Mouse (Mus musculus) spleen, adult 2 months (tissue): ENCODE data around the gene Abcc8. TPM values are rescaled to one million over a fixed set of nuclear protein-coding genes. Genes with fewer than 3 reads are reported as not detected.

ENCODE experiments used
- DNase-seq, 2 experiments: peaks; one replicate each; pipeline versions ENCODE4 v3.0.0 to v3.0.0-alpha.2; 2012 to 2021; ENCODE audit warnings: low spot score in 2 of 2, low read depth in 1 of 2
- H3K27ac ChIP-seq: fragments of 200-500 bp; 2 replicates; pipeline ENCODE4 v1.5.1; 2012; ENCODE audit warnings: low read length, inconsistent platforms; ENCODE audit not compliant: insufficient read depth
- H3K27me3 ChIP-seq: fragments of 200-500 bp; 2 replicates; pipeline ENCODE4 v1.6.1; 2012; ENCODE audit warnings: mild to moderate bottlenecking, moderate library complexity, low read length, inconsistent platforms; ENCODE audit not compliant: control insufficient read depth, insufficient read depth
- H3K36me3 ChIP-seq: fragments of 200-500 bp; 2 replicates; pipeline ENCODE4 v1.6.1; 2012; ENCODE audit warnings: mild to moderate bottlenecking, low read length, inconsistent platforms; ENCODE audit not compliant: control insufficient read depth, insufficient read depth
- H3K4me1 ChIP-seq: fragments of 200-500 bp; 2 replicates; pipeline ENCODE4 v1.6.1; 2011; ENCODE audit warnings: inconsistent platforms; ENCODE audit not compliant: control insufficient read depth, insufficient read depth, insufficient read length
- H3K4me3 ChIP-seq: fragments of 200-500 bp; 2 replicates; pipeline ENCODE4 v1.5.1; 2011; ENCODE audit warnings: mild to moderate bottlenecking, inconsistent platforms; ENCODE audit not compliant: insufficient read depth, insufficient read length; ENCODE audit errors: extremely low read depth
- CTCF ChIP-seq: fragments of 200-500 bp; IDR thresholded peaks from 2 replicates; pipeline ENCODE4 v1.5.1; 2011; ENCODE audit warnings: mild to moderate bottlenecking, inconsistent platforms; ENCODE audit not compliant: insufficient read depth, insufficient read length, insufficient replicate concordance; ENCODE audit errors: extremely low read depth
- POLR2A ChIP-seq: fragments of 200-500 bp; IDR thresholded peaks from 2 replicates; pipeline ENCODE4 v1.6.1; 2011; ENCODE audit warnings: low read depth, low read length, inconsistent platforms
- WGBS: fragments of 180-500 bp; shearing (Covaris S2); methylation state at CpG from one replicate; pipeline ENCODE4 v1.1.7; 2018; 5-methylcytosine and 5-hydroxymethylcytosine counted together
- polyA plus RNA-seq: library from polyadenylated mRNA; depleted of rRNA; stranded (reverse); fragments of >200 nt; gene quantifications from 2 replicates; pipeline ENCODE4 v1.2.3, GENCODE M21; 2012

Gene Abcc8
- polyA plus RNA-seq, 1 experiment = 0.08 TPM

- Histone ChIP-seq H3K4me3 (no peak overlapping the region), H3K27ac (no peak overlapping the region), H3K4me1 (no peaks in the 10 kb centered on the region), H3K36me3 (no peaks in the 10 kb centered on the region), H3K27me3 (no peaks in the 10 kb centered on the region)
- no peak for TF ChIP-seq CTCF
- WGBS = 86% methylated on average over 8 of the region's 8 CpGs
- DNase-seq = no peak
Measured at GRCm38 (mm10) chr7:46208131-46208530, 28.3 kb upstream of the Abcc8 start.

- TF ChIP-seq CTCF = no peak
- TF ChIP-seq POLR2A = no peak
- H3K4me3 ChIP-seq = no peak overlapping the region
- WGBS = 62% methylated on average over 6 of the region's 6 CpGs
- H3K4me1 ChIP-seq = no peaks in the 10 kb centered on the region
- no peak for DNase-seq
- no peaks in the 10 kb centered on the region for H3K36me3 ChIP-seq
- no peak overlapping the region for H3K27ac ChIP-seq
- H3K27me3 ChIP-seq = no peaks in the 10 kb centered on the region
Measured at GRCm38 (mm10) chr7:46204775-46205174, 24.9 kb upstream of the Abcc8 start.

GRCm38 (mm10) chr7:46204046-46204471, 24.2 kb upstream of the Abcc8 start:
- TF ChIP-seq POLR2A (no peak), CTCF (no peak)
- DNase-seq = peak in 1 of 2 experiments; percentile 35
- Histone ChIP-seq H3K4me3 (no peak overlapping the region), H3K27ac (no peak overlapping the region), H3K36me3 (no peaks in the 10 kb centered on the region), H3K4me1 (no peaks in the 10 kb centered on the region), H3K27me3 (no peaks in the 10 kb centered on the region)
- 49% methylated on average over 11 of the region's 11 CpGs for WGBS

GRCm38 (mm10) chr7:46201649-46202048, 21.8 kb upstream of the Abcc8 start:
- no peaks in the 10 kb centered on the region for H3K27me3 ChIP-seq
- DNase-seq = no peak
- no peak overlapping the region for H3K4me3 ChIP-seq
- H3K36me3 ChIP-seq = no peaks in the 10 kb centered on the region
- WGBS = 43% methylated on average over 14 of the region's 14 CpGs
- no peak for TF ChIP-seq CTCF
- TF ChIP-seq POLR2A = no peak
- no peak overlapping the region for H3K27ac ChIP-seq
- no peaks in the 10 kb centered on the region for H3K4me1 ChIP-seq

GRCm38 (mm10) chr7:46200021-46200420, 20.2 kb upstream of the Abcc8 start:
- TF ChIP-seq POLR2A (no peak), CTCF (no peak)
- Histone ChIP-seq H3K4me1 (no peaks in the 10 kb centered on the region), H3K36me3 (no peaks in the 10 kb centered on the region), H3K4me3 (no peak overlapping the region), H3K27me3 (no peaks in the 10 kb centered on the region), H3K27ac (no peak overlapping the region)
- no peak for DNase-seq
- WGBS = 50% methylated on average over 6 of the region's 6 CpGs

GRCm38 (mm10) chr7:46195356-46195755, 15.5 kb upstream of the Abcc8 start:
- H3K36me3 ChIP-seq = no peaks in the 10 kb centered on the region
- no peaks in the 10 kb centered on the region for H3K27me3 ChIP-seq
- H3K4me3 ChIP-seq = no peak overlapping the region
- WGBS = 78% methylated on average over 5 of the region's 5 CpGs
- H3K4me1 ChIP-seq = no peaks in the 10 kb centered on the region
- H3K27ac ChIP-seq = no peak overlapping the region
- DNase-seq = no peak
- TF ChIP-seq CTCF = no peak
- no peak for TF ChIP-seq POLR2A

- H3K27ac ChIP-seq = no peak overlapping the region
Measured at GRCm38 (mm10) chr7:46184232-46184631, 4.4 kb upstream of the Abcc8 start.

More at GRCm38 (mm10) chr7:46184232-46184631, 4.4 kb upstream of the Abcc8 start:
- Histone ChIP-seq H3K4me1 (no peaks in the 10 kb centered on the region), H3K27me3 (peaks cover 3% of the 10 kb centered on the region; the same call in 1 of the 2 replicates), H3K36me3 (no peaks in the 10 kb centered on the region), H3K4me3 (no peak overlapping the region)
- TF ChIP-seq POLR2A = no peak
- no peak for TF ChIP-seq CTCF
- no peak for DNase-seq
